Mouse (Mus musculus): Measurements from ENCODE around the gene Mtmr11.

GRCm38 (mm10) chr3:96209242-96209641 is 47.4 kb downstream of the Mtmr11 start:
- no peak for TF ChIP-seq CTCF (IDR thresholded peaks at IDR 0.05; ENCODE audit: extremely low read depth, insufficient read depth, low read length)
- TF ChIP-seq POLR2A (IDR thresholded peaks at IDR 0.05; ENCODE audit: extremely low read depth, insufficient read depth, low read length) = no peak
